Mouse (Mus musculus) E14TG2a.4 (cell line): Measurements from ENCODE around the gene Dtx4.

ENCODE experiments used
- CTCF ChIP-seq: conservative IDR thresholded peaks from 2 replicates; pipeline ENCODE4 v1.5.1; 2014; ENCODE audit warnings: low read length
- NANOG ChIP-seq: IDR thresholded peaks from 2 replicates; pipeline ENCODE4 v1.6.1; 2014; ENCODE audit warnings: borderline replicate concordance, low read length, mixed read lengths
- POU5F1 ChIP-seq: IDR thresholded peaks from 2 replicates; pipeline ENCODE4 v1.6.1; 2014; ENCODE audit warnings: low read length, borderline replicate concordance

DNA sequence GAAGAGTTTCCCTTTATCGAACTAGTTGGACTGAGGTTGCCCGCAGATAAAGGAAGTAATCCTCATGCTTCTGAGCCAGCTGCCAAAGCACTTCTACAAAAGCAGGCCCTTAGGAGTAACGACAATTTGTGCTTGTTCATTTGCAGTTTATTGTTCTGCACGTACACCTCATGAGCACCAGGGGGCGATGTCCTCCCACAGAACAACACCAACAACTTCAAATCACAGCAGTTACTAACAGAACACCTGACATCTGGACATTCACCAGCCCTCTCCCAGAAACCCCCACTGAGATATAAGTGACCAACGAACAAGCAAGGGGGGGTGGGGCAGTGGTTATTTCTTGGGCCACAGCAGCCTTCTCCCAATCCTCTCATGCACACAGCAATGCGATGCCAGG lies 35.0 kb downstream of the Dtx4 start:
- peak; percentile 76 for TF ChIP-seq CTCF
- TF ChIP-seq POU5F1, result no peak
- TF ChIP-seq NANOG, result no peak
